Mouse (Mus musculus): ENCODE data around the gene Amotl1.
"Not testable (repeated sequence)": the region's sequence is repeated elsewhere in the genome, so short reads cannot be mapped to it uniquely, and the experiment has no call there.

The Amotl1 gene

GRCm38 (mm10) chr9:14608521-14608920 lies 36.3 kb downstream of the Amotl1 start:
- in situ Hi-C loops (cut with MboI, MseI): no loop called here

GRCm38 (mm10) chr9:14607464-14607863 lies 37.4 kb downstream of the Amotl1 start:
- in situ Hi-C loops (cut with MboI, MseI): no loop called here

- in situ Hi-C loops (cut with MboI, MseI): no loop called here
Observed at GRCm38 (mm10) chr9:14605992-14606391, 38.9 kb downstream of the Amotl1 start.

- in situ Hi-C loops (cut with MboI, MseI): no loop called here
Observed at GRCm38 (mm10) chr9:14604363-14604762, 40.5 kb downstream of the Amotl1 start.

GRCm38 (mm10) chr9:14603475-14603874 lies 41.4 kb downstream of the Amotl1 start:
- in situ Hi-C loops (cut with MboI, MseI): no loop called here

GRCm38 (mm10) chr9:14599799-14600198 lies 45.1 kb downstream of the Amotl1 start:
- in situ Hi-C loops (cut with MboI, MseI): no loop called here

GRCm38 (mm10) chr9:14598157-14598556 lies 46.7 kb downstream of the Amotl1 start:
- in situ Hi-C loops (cut with MboI, MseI): no loop called here

- in situ Hi-C loops (cut with MboI, MseI): no loop called here
Observed at GRCm38 (mm10) chr9:14597429-14597828, 47.4 kb downstream of the Amotl1 start.

- in situ Hi-C loops (cut with MboI, MseI): no loop called here
Observed at GRCm38 (mm10) chr9:14596858-14597257, 48.0 kb downstream of the Amotl1 start.

- in situ Hi-C loops (cut with MboI, MseI): no loop called here
Observed at GRCm38 (mm10) chr9:14596427-14596826, 48.4 kb downstream of the Amotl1 start.

- in situ Hi-C loops (cut with MboI, MseI): no loop called here
Observed at GRCm38 (mm10) chr9:14595893-14596292, 49.0 kb downstream of the Amotl1 start.

- in situ Hi-C loops (cut with MboI, MseI): no loop called here
Observed at GRCm38 (mm10) chr9:14593880-14594279, 51.0 kb downstream of the Amotl1 start.

GRCm38 (mm10) chr9:14590666-14591065 lies 54.2 kb downstream of the Amotl1 start:
- in situ Hi-C loops (cut with MboI, MseI): no loop called here

- in situ Hi-C loops (cut with MboI, MseI): no loop called here
Observed at GRCm38 (mm10) chr9:14588690-14589089, 56.2 kb downstream of the Amotl1 start.

GRCm38 (mm10) chr9:14585702-14586101 lies 59.2 kb downstream of the Amotl1 start:
- in situ Hi-C loops (cut with MboI, MseI): no loop called here

- in situ Hi-C loops (cut with MboI, MseI): no loop called here
Observed at GRCm38 (mm10) chr9:14578960-14579359, 65.9 kb downstream of the Amotl1 start.

GRCm38 (mm10) chr9:14576359-14576758 lies 68.5 kb downstream of the Amotl1 start:
- in situ Hi-C loops (cut with MboI, MseI): not testable (repeated sequence)

- in situ Hi-C loops (cut with MboI, MseI): loop anchor here (25.0 kb wide), 1 partner anchor 1787 kb away; no protein-coding TSS in a partner anchor
Observed at GRCm38 (mm10) chr9:14574760-14575399, 70.0 kb downstream of the Amotl1 start.

- in situ Hi-C loops (cut with MboI, MseI): loop anchor here (25.0 kb wide), 1 partner anchor 1793 kb away; no protein-coding TSS in a partner anchor
Observed at GRCm38 (mm10) chr9:14569175-14569975, 75.5 kb downstream of the Amotl1 start.

- in situ Hi-C loops (cut with MboI, MseI): loop anchor here (25.0 kb wide), 1 partner anchor 1794 kb away; no protein-coding TSS in a partner anchor
Observed at GRCm38 (mm10) chr9:14568487-14568886, 76.4 kb downstream of the Amotl1 start.

- in situ Hi-C loops (cut with MboI, MseI): loop anchor here (25.0 kb wide), 1 partner anchor 1798 kb away; no protein-coding TSS in a partner anchor
Observed at GRCm38 (mm10) chr9:14564486-14564885, 80.4 kb downstream of the Amotl1 start.

GRCm38 (mm10) chr9:14563351-14563750 lies 81.5 kb downstream of the Amotl1 start:
- in situ Hi-C loops (cut with MboI, MseI): loop anchor here (25.0 kb wide), 1 partner anchor 1799 kb away; no protein-coding TSS in a partner anchor

- in situ Hi-C loops (cut with MboI, MseI): loop anchor here (25.0 kb wide), 1 partner anchor 1802 kb away; no protein-coding TSS in a partner anchor
Observed at GRCm38 (mm10) chr9:14560545-14560944, 84.3 kb downstream of the Amotl1 start.
